10 mouse cellular contexts compared by ENCODE assay signal in the genomic region with DNA sequence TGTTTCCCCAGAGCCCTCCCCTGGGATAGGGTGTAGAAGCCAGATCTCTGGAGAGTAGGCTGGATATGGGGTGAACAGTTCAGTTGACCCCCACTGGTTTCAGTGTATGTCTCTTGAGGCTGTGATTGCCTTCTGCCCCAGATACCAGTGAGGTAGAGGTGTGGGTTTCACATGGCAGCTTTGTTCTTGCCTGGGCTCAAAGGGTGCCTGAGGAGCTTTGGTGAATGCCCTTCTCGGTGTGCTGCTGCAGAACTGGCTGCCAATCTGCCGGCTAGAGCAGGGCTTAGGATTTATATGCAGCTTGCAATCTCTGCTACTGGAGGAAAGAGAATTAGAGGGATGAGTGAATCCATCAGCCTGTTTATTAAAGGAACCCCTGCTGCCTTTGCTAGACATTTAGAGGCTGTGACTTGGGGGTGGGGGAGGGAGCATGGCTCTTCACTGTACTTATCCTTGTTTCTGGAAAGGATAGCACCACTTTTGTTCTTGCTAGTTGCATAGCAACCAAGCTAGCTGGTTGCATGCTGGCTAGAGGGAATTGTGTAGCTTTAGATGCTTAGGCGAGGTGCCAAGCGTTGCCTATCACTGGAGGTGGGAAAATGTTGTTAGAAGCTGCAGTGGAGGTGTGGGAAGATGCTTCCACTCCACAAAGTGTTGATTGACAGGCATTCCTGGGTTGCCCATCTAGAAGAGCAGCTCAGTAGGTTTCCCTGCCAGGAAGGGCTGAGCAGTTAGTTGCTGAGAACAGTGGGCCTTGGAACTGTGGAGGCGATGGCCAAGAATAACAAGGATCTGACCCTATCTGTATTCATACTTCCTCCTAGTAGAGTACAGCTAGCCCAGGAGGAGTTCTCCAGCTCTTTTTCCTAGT. TPM values are rescaled to one million over a fixed set of nuclear protein-coding genes. Genes with fewer than 3 reads are reported as not detected.
A peak's percentile ranks its signal among the peaks of the same experiment; 100 is the strongest.
DNase-seq lines count a peak whose midpoint lies in the region; ATAC-seq and TF ChIP-seq lines count a peak whose summit lies in the region.
"Had no signal": no experiment of that assay in that cellular context is flagged by ENCODE, and none has a peak within 500 bp of the region (broad histone marks: within the 10 kb centered on the region; RNA-seq: fewer than 3 reads in every experiment).

No protein-coding gene starts in this region.

- H3K79me2 ChIP-seq in heart, adult 2 months (replicated peaks; ENCODE audit: control insufficient read depth, insufficient read depth, low read length), result peaks cover 24% of the 10 kb centered on the region

- no peak for TF ChIP-seq POLR2A in heart, adult 2 months (IDR thresholded peaks at IDR 0.05; ENCODE audit: insufficient read depth, low read depth, low read length)
- TF ChIP-seq POLR2A in thymus, adult 2 months (IDR thresholded peaks at IDR 0.05; ENCODE audit: control insufficient read depth, extremely low read depth, insufficient read depth, low read length, poor library complexity), result no peak

- peaks cover 39% of the 10 kb centered on the region for H3K36me3 ChIP-seq in heart, adult 2 months (ENCODE audit: control insufficient read depth, insufficient read depth, low read length)
- H3K36me3 ChIP-seq in forebrain, embryonic 16.5 days (ENCODE audit: control insufficient read depth, insufficient read depth), result no peaks in the 10 kb centered on the region
- H3K36me3 ChIP-seq in thymus, adult 2 months (ENCODE audit: control insufficient read depth, insufficient read depth, low read length), result no peaks in the 10 kb centered on the region
- H3K36me3 ChIP-seq: embryonic facial prominence, embryonic 13.5 days had no signal

- H3K4me3 ChIP-seq in heart, adult 2 months, result no peak overlapping the region
- H3K4me3 ChIP-seq in forebrain, embryonic 16.5 days (replicated peaks; ENCODE audit: low read length), result 0 out of 2 replicates have a peak overlapping the region, but pooled peaks have one; percentile 3
- H3K4me3 ChIP-seq in thymus, adult 2 months (ENCODE audit: control insufficient read depth, insufficient read depth, low read length), result no peak overlapping the region
- H3K4me3 ChIP-seq: embryonic facial prominence, embryonic 13.5 days; lung, embryonic 15.5 days had no signal

- no peaks in the 10 kb centered on the region for H3K27me3 ChIP-seq in heart, adult 2 months (ENCODE audit: control insufficient read depth, insufficient read depth, low read length)
- H3K27me3 ChIP-seq in forebrain, embryonic 16.5 days (replicated peaks; ENCODE audit: control insufficient read depth, insufficient read depth, low read length), result no peaks in the 10 kb centered on the region
- no peaks in the 10 kb centered on the region for H3K27me3 ChIP-seq in thymus, adult 2 months (ENCODE audit: control insufficient read depth, insufficient read depth, low read length)
- H3K27me3 ChIP-seq: embryonic facial prominence, embryonic 13.5 days; lung, embryonic 15.5 days had no signal

- H3K9me3 ChIP-seq in forebrain, embryonic 16.5 days (ENCODE audit: control insufficient read depth, low read length), result no peaks in the 10 kb centered on the region
- H3K9me3 ChIP-seq: embryonic facial prominence, embryonic 13.5 days; lung, embryonic 15.5 days had no signal

- peak overlapping the region; percentile 33 for H3K4me2 ChIP-seq in forebrain, embryonic 16.5 days (ENCODE audit: low read length)
- H3K4me2 ChIP-seq: embryonic facial prominence, embryonic 13.5 days; lung, embryonic 15.5 days had no signal

- H3K27ac ChIP-seq in heart, adult 2 months, result peak overlapping the region; percentile 36
- peak overlapping the region; percentile 94 for H3K27ac ChIP-seq in forebrain, embryonic 16.5 days (ENCODE audit: low read length)
- no peak overlapping the region for H3K27ac ChIP-seq in thymus, adult 2 months (ENCODE audit: control insufficient read depth, insufficient read depth, low read length)
- H3K27ac ChIP-seq: embryonic facial prominence, embryonic 13.5 days; lung, embryonic 15.5 days had no signal

- no peak for TF ChIP-seq EP300 in heart, adult 2 months (IDR thresholded peaks at IDR 0.05; ENCODE audit: insufficient read depth, low read depth, low read length)

- peaks cover 23% of the 10 kb centered on the region for H3K4me1 ChIP-seq in heart, adult 2 months (ENCODE audit: control insufficient read depth, insufficient read depth, low read length)
- peaks cover 22% of the 10 kb centered on the region for H3K4me1 ChIP-seq in forebrain, embryonic 16.5 days (replicated peaks; ENCODE audit: control insufficient read depth, insufficient read depth, low read length)
- peaks cover 6% of the 10 kb centered on the region; the same call in 1 of the 2 replicates for H3K4me1 ChIP-seq in thymus, adult 2 months (replicated peaks; ENCODE audit: control insufficient read depth, insufficient read depth, low read length)
- H3K4me1 ChIP-seq: lung, embryonic 15.5 days had no signal

- ATAC-seq in forebrain, embryonic 16.5 days, result peak; percentile 93
- ATAC-seq in activated CD4-positive, CD25-positive, alpha-beta regulatory T cell, adult 4 months, result no peak

- H3K9ac ChIP-seq in heart, adult 2 months (ENCODE audit: low read depth, low read length), result peak overlapping the region; percentile 10; the same call in 1 of the 2 replicates
- peak overlapping the region; percentile 47 for H3K9ac ChIP-seq in forebrain, embryonic 16.5 days (replicated peaks; ENCODE audit: low read depth, low read length)
- H3K9ac ChIP-seq: embryonic facial prominence, embryonic 13.5 days; lung, embryonic 15.5 days had no signal

- DNase-seq in heart, adult 2 months, result no peak
- DNase-seq in heart, postnatal 36 days, result no peak
- peak; percentile 84 for DNase-seq in layer of hippocampus, adult 9-11 months
- DNase-seq in retina, postnatal 1 day, result peak; percentile 72
- no peak for DNase-seq in urinary bladder, postnatal 4 days (ENCODE audit: low spot score in 2 of 2)
- DNase-seq in thymus, adult 2 months, result no peak

- no peak for TF ChIP-seq CTCF in heart, adult 2 months (IDR thresholded peaks at IDR 0.05)
- TF ChIP-seq CTCF in thymus, adult 2 months (IDR thresholded peaks at IDR 0.05; ENCODE audit: borderline replicate concordance, control insufficient read depth, extremely low read depth, insufficient read depth, low read length, poor library complexity), result no peak

- 11% methylated on average over 5 of the region's 5 CpGs for WGBS in heart, adult 2 months
- 14% methylated on average over 5 of the region's 5 CpGs for WGBS in forebrain, embryonic 16.5 days
- WGBS in thymus, adult 2 months, result 86% methylated on average over 5 of the region's 5 CpGs

- intact Hi-C loops in heart, adult 2 months (cut with DNase I), result no loop called here
- intact Hi-C loops in heart, postnatal 36 days (cut with DNase I), result no loop called here

RNA-seq across cellular contexts. Expression of gene Aco2, which starts 7.7 kb away (rescaled TPM):
- total RNA-seq in heart, adult 2 months (2021), result 1,000 to 10,000 TPM; 1,810 to 2,215 TPM
- polyA plus RNA-seq in heart, adult 2 months (2012; rRNA removed), result 2,076 and 2,628 TPM in 2 replicates
- total RNA-seq in heart, postnatal 36 days (2021), result 1,000 to 10,000 TPM; 2,177 to 2,250 TPM
- polyA plus RNA-seq in forebrain, embryonic 16.5 days (2015; fragmentation: Nextera tagmentation; extraction: Ambion mirVana), result 259 and 260 TPM in 2 replicates
- 342 and 377 TPM in 2 replicates for polyA plus RNA-seq in thymus, adult 2 months (2012; rRNA removed)
- 100 to 1,000 TPM in 1 of 2 experiments, 10 to 100 TPM in 1; 84.4 to 105 TPM for polyA plus RNA-seq in activated CD4-positive, CD25-positive, alpha-beta regulatory T cell, adult 4 months (2017; shearing (Covaris generic))

RNA-seq across cellular contexts. Expression of gene Phf5a, which starts 8.1 kb away (rescaled TPM):
- 10 to 100 TPM; 30.2 to 36.5 TPM for total RNA-seq in heart, adult 2 months (2021)
- 30.2 and 39.1 TPM in 2 replicates for polyA plus RNA-seq in heart, adult 2 months (2012; rRNA removed)
- total RNA-seq in heart, postnatal 36 days (2021), result 10 to 100 TPM; 35.0 to 39.8 TPM
- 130 and 132 TPM in 2 replicates for polyA plus RNA-seq in forebrain, embryonic 16.5 days (2015; fragmentation: Nextera tagmentation; extraction: Ambion mirVana)
- polyA plus RNA-seq in thymus, adult 2 months (2012; rRNA removed), result 71.7 and 87.9 TPM in 2 replicates
- polyA plus RNA-seq in activated CD4-positive, CD25-positive, alpha-beta regulatory T cell, adult 4 months (2017; shearing (Covaris generic)), result 100 to 1,000 TPM in 1 of 2 experiments, 10 to 100 TPM in 1; 91.8 to 102 TPM

RNA-seq across cellular contexts. Expression of gene Tob2, which starts 21.2 kb away (rescaled TPM):
- total RNA-seq in heart, adult 2 months (2021), result 100 to 1,000 TPM; 101 to 114 TPM
- 39.4 and 49.7 TPM in 2 replicates for polyA plus RNA-seq in heart, adult 2 months (2012; rRNA removed)
- 100 to 1,000 TPM in 1 of 2 experiments, 10 to 100 TPM in 1; 74.9 to 130 TPM for total RNA-seq in heart, postnatal 36 days (2021)
- polyA plus RNA-seq in forebrain, embryonic 16.5 days (2015; fragmentation: Nextera tagmentation; extraction: Ambion mirVana), result 19.4 and 23.8 TPM in 2 replicates
- polyA plus RNA-seq in thymus, adult 2 months (2012; rRNA removed), result 64.6 and 76.1 TPM in 2 replicates
- 10 to 100 TPM; 25.8 to 45.6 TPM for polyA plus RNA-seq in activated CD4-positive, CD25-positive, alpha-beta regulatory T cell, adult 4 months (2017; shearing (Covaris generic))

RNA-seq across cellular contexts. Expression of gene Polr3h, which starts 46.3 kb away (rescaled TPM):
- 1 to 10 TPM; 5.9 to 8.1 TPM for total RNA-seq in heart, adult 2 months (2021)
- polyA plus RNA-seq in heart, adult 2 months (2012; rRNA removed), result 7.2 and 10.2 TPM in 2 replicates
- 10 to 100 TPM in 1 of 2 experiments, 1 to 10 TPM in 1; 9.0 to 10.6 TPM for total RNA-seq in heart, postnatal 36 days (2021)
- 93.8 and 103 TPM in 2 replicates for polyA plus RNA-seq in forebrain, embryonic 16.5 days (2015; fragmentation: Nextera tagmentation; extraction: Ambion mirVana)
- 16.7 and 17.5 TPM in 2 replicates for polyA plus RNA-seq in thymus, adult 2 months (2012; rRNA removed)
- 10 to 100 TPM; 21.1 to 31.2 TPM for polyA plus RNA-seq in activated CD4-positive, CD25-positive, alpha-beta regulatory T cell, adult 4 months (2017; shearing (Covaris generic))

RNA-seq across cellular contexts. Expression of gene Csdc2, which starts 56.8 kb away (rescaled TPM):
- 10 to 100 TPM; 66.1 to 92.7 TPM for total RNA-seq in heart, adult 2 months (2021)
- 85.7 and 111 TPM in 2 replicates for polyA plus RNA-seq in heart, adult 2 months (2012; rRNA removed)
- 10 to 100 TPM; 72.5 to 86.4 TPM for total RNA-seq in heart, postnatal 36 days (2021)
- polyA plus RNA-seq in forebrain, embryonic 16.5 days (2015; fragmentation: Nextera tagmentation; extraction: Ambion mirVana), result 133 and 182 TPM in 2 replicates
- polyA plus RNA-seq in thymus, adult 2 months (2012; rRNA removed), result 1.9 and 6.8 TPM in 2 replicates
- not detected for polyA plus RNA-seq in activated CD4-positive, CD25-positive, alpha-beta regulatory T cell, adult 4 months (2017; shearing (Covaris generic))

Comparison
In these comparisons a context has a peak if more than half of its experiments do, and no peak if none do; other contexts are left out.
1. DNase-seq: peak in layer of hippocampus, adult 9-11 months (single experiment) and retina, postnatal 1 day (single experiment); none in heart, adult 2 months (0 of 2), heart, postnatal 36 days (0 of 2), urinary bladder, postnatal 4 days (0 of 2) and thymus, adult 2 months (single experiment).